Mouse (Mus musculus) heart, postnatal 36 days (tissue): Measurements from ENCODE around the gene Cep95. TPM values are rescaled to one million over a fixed set of nuclear protein-coding genes. Genes with fewer than 3 reads are reported as not detected.
"Not testable (repeated sequence)": the region's sequence is repeated elsewhere in the genome, so short reads cannot be mapped to it uniquely, and the experiment has no call there.

Source experiments
- DNase-seq, 2 experiments: peaks; one replicate each; pipeline ENCODE4 v3.0.0; 2021 to 2022
- intact Hi-C: fragments of 180-260 bp; cut with DNase I; formaldehyde crosslinking; loops from one replicate; pipeline ENCODE4 v1.15.1; 2025
- total RNA-seq, 2 experiments: library from RNA; stranded (reverse); gene quantifications; 2 replicates each; pipeline ENCODE4 v1.2.3; 2021

Cep95 gene
- total RNA-seq: 1 to 10 TPM; 6.3 to 7.7 TPM

GRCm38 (mm10) chr11:106788775-106789459 is at the start of gene Cep95, which contains the start of gene Ddx5:
TSS of gene Cep95 (plus strand) at chr11:106789252.
TSS of gene Ddx5 (minus strand) at chr11:106789185.
- intact Hi-C loops: loop anchor here (2.0 kb wide), 1 partner anchor 132 kb away; the partner anchor contains the start of gene Smurf2
- DNase-seq: peak; percentile 95 to 100

GRCm38 (mm10) chr11:106740724-106741123 is 48.3 kb upstream of the Cep95 start:
- intact Hi-C loops: loop anchor here (1.0 to 10.0 kb wide), 2 partner anchors 61 to 326 kb away; no protein-coding TSS in a partner anchor
- DNase-seq: not testable (repeated sequence)

GRCm38 (mm10) chr11:106741232-106741631 is 47.8 kb upstream of the Cep95 start:
- intact Hi-C loops: loop anchor here (10.0 kb wide), 1 partner anchor 326 kb away; no protein-coding TSS in a partner anchor
- no peak for DNase-seq

GRCm38 (mm10) chr11:106741826-106742225 is 47.2 kb upstream of the Cep95 start:
- intact Hi-C loops: loop anchor here (1.0 to 10.0 kb wide), 2 partner anchors 94 to 327 kb away; no protein-coding TSS in a partner anchor
- DNase-seq: no peak

- no peak for DNase-seq
These were observed 46.6 kb upstream of the Cep95 start for GRCm38 (mm10) chr11:106742388-106742841.

GRCm38 (mm10) chr11:106744949-106745348 is 44.1 kb upstream of the Cep95 start:
- no peak for DNase-seq
- intact Hi-C loops: loop anchor here (10.0 kb wide), 1 partner anchor 330 kb away; no protein-coding TSS in a partner anchor

More at GRCm38 (mm10) chr11:106742388-106742841, 46.6 kb upstream of the Cep95 start:
- intact Hi-C loops: loop anchor here (1.0 to 10.0 kb wide), 2 partner anchors 94 to 328 kb away; no protein-coding TSS in a partner anchor

GRCm38 (mm10) chr11:106749557-106750120 is 39.4 kb upstream of the Cep95 start:
- intact Hi-C loops: loop anchor here (10.0 kb wide), 1 partner anchor 335 kb away; no protein-coding TSS in a partner anchor
- not testable (repeated sequence) for DNase-seq

GRCm38 (mm10) chr11:106750121-106750751 is 38.8 kb upstream of the Cep95 start, which contains the start of gene Pecam1:
TSS of gene Pecam1 (minus strand) at chr11:106750628.
- DNase-seq: no peak
- intact Hi-C loops: no loop called here

GRCm38 (mm10) chr11:106751039-106752018 is 37.7 kb upstream of the Cep95 start, which contains the start of gene Milr1:
TSS of gene Milr1 (plus strand) at chr11:106751226.
- DNase-seq: no peak
- intact Hi-C loops: no loop called here

- no peak for DNase-seq
- intact Hi-C loops: no loop called here
These were observed 36.9 kb upstream of the Cep95 start for GRCm38 (mm10) chr11:106752103-106752502.

GRCm38 (mm10) chr11:106753314-106753713 is 35.7 kb upstream of the Cep95 start:
- intact Hi-C loops: no loop called here

GRCm38 (mm10) chr11:106755583-106755982 is 33.5 kb upstream of the Cep95 start:
- intact Hi-C loops: no loop called here
- no peak for DNase-seq

More at GRCm38 (mm10) chr11:106753314-106753713, 35.7 kb upstream of the Cep95 start:
- DNase-seq: no peak

- intact Hi-C loops: no loop called here
These were observed 30.0 kb upstream of the Cep95 start for GRCm38 (mm10) chr11:106759028-106759427.

GRCm38 (mm10) chr11:106760511-106760910 is 28.5 kb upstream of the Cep95 start:
- no peak for DNase-seq
- intact Hi-C loops: no loop called here

More at GRCm38 (mm10) chr11:106759028-106759427, 30.0 kb upstream of the Cep95 start:
- DNase-seq: no peak

GRCm38 (mm10) chr11:106762139-106762799 is 26.8 kb upstream of the Cep95 start:
- intact Hi-C loops: no loop called here
- no peak for DNase-seq

- DNase-seq: no peak
- intact Hi-C loops: no loop called here
These were observed 26.3 kb upstream of the Cep95 start for GRCm38 (mm10) chr11:106762800-106763185.

GRCm38 (mm10) chr11:106766611-106767162 is 22.4 kb upstream of the Cep95 start:
- DNase-seq: no peak
- intact Hi-C loops: no loop called here

GRCm38 (mm10) chr11:106767516-106767915 is 21.5 kb upstream of the Cep95 start:
- no peak for DNase-seq

More at GRCm38 (mm10) chr11:106767516-106767915, 21.5 kb upstream of the Cep95 start:
- intact Hi-C loops: no loop called here
